Mouse (Mus musculus) G1E (cell line): ENCODE measurements around the gene Dcpp1.
A peak's percentile ranks its signal among the peaks of the same experiment; 100 is the strongest.

Source experiments
- CTCF ChIP-seq: IDR thresholded peaks from 2 replicates; pipeline ENCODE4 v1.5.1; 2012; ENCODE audit warnings: low read depth, low read length, inconsistent platforms, mixed read lengths
- GATA1 ChIP-seq: IDR thresholded peaks from 2 replicates; pipeline ENCODE4 v1.6.1; 2012; ENCODE audit warnings: borderline replicate concordance, low read length, inconsistent platforms, mixed read lengths
- POLR2AphosphoS5 ChIP-seq: IDR thresholded peaks from 2 replicates; pipeline ENCODE4 v1.6.1; 2012; ENCODE audit warnings: low read depth, low read length, inconsistent platforms; ENCODE audit not compliant: insufficient replicate concordance
- TAL1 ChIP-seq: conservative IDR thresholded peaks from 2 replicates; pipeline ENCODE4 v1.6.1; 2012; ENCODE audit warnings: low read depth, low read length, inconsistent platforms, mixed read lengths

- TF ChIP-seq CTCF (0 out of 2 replicates have a peak, but pooled peaks have one; percentile 17), POLR2AphosphoS5 (no peak), GATA1 (no peak), TAL1 (no peak)
Observed at GRCm38 (mm10) chr17:23843812-23844273, 36.8 kb upstream of the Dcpp1 start, which contains the start of the genes Prss32 and Prss41.
